11 mouse cellular contexts compared by ENCODE assay signal in genomic region chr9:122064937-122065673, GRCm38 (mm10). TPM values are rescaled to one million over a fixed set of nuclear protein-coding genes. Genes with fewer than 3 reads are reported as not detected.
A peak's percentile ranks its signal among the peaks of the same experiment; 100 is the strongest.
DNase-seq lines count a peak whose midpoint lies in the region; ATAC-seq and TF ChIP-seq lines count a peak whose summit lies in the region.
"Had no signal": no experiment of that assay in that cellular context is flagged by ENCODE, and none has a peak within 500 bp of the region (broad histone marks: within the 10 kb centered on the region; RNA-seq: fewer than 3 reads in every experiment).

No protein-coding gene starts in this region.

- WGBS in lung, embryonic 14.5 days: 64% methylated on average over 13 of the region's 13 CpGs
- WGBS in lung, adult 2 months: 58% methylated on average over 13 of the region's 13 CpGs
- 57% methylated on average over 13 of the region's 13 CpGs for WGBS in heart, embryonic 16.5 days

- H3K4me1 ChIP-seq in lung, embryonic 14.5 days (ENCODE audit: insufficient read depth): no peaks in the 10 kb centered on the region
- peaks cover 12% of the 10 kb centered on the region; the same call in 1 of the 2 replicates for H3K4me1 ChIP-seq in lung, adult 2 months (ENCODE audit: control insufficient read depth, insufficient read depth, low read length)
- no peaks in the 10 kb centered on the region for H3K4me1 ChIP-seq in heart, embryonic 16.5 days (ENCODE audit: control insufficient read depth, insufficient read depth, low read length)
- H3K4me1 ChIP-seq: forebrain, embryonic 15.5 days had no signal

- H3K4me3 ChIP-seq in lung, embryonic 14.5 days (ENCODE audit: low read depth, low read length): no peak overlapping the region
- H3K4me3 ChIP-seq in lung, adult 2 months (replicated peaks; ENCODE audit: extremely low read depth, low read depth, low read length): no peak overlapping the region
- H3K4me3 ChIP-seq in heart, embryonic 16.5 days (ENCODE audit: low read length): no peak overlapping the region
- H3K4me3 ChIP-seq: forebrain, embryonic 15.5 days had no signal

- H3K9ac ChIP-seq in lung, embryonic 14.5 days: no peak overlapping the region
- H3K9ac ChIP-seq in heart, embryonic 16.5 days (ENCODE audit: low read length): no peak overlapping the region
- H3K9ac ChIP-seq: forebrain, embryonic 15.5 days had no signal

- no peak for TF ChIP-seq POLR2A in lung, adult 2 months (IDR thresholded peaks at IDR 0.05; ENCODE audit: borderline replicate concordance, extremely low read depth, low read depth, low read length)

- no peak overlapping the region for H3K4me2 ChIP-seq in lung, embryonic 14.5 days
- no peak overlapping the region for H3K4me2 ChIP-seq in heart, embryonic 16.5 days (ENCODE audit: low read depth, low read length)
- H3K4me2 ChIP-seq: forebrain, embryonic 15.5 days; midbrain, embryonic 11.5 days had no signal

- H3K9me3 ChIP-seq in lung, embryonic 14.5 days (ENCODE audit: low read depth, low read length): no peaks in the 10 kb centered on the region
- no peaks in the 10 kb centered on the region for H3K9me3 ChIP-seq in heart, embryonic 16.5 days (replicated peaks; ENCODE audit: control insufficient read depth, low read length)
- H3K9me3 ChIP-seq: forebrain, embryonic 15.5 days had no signal

- ATAC-seq in lung, embryonic 14.5 days (ENCODE audit: insufficient read depth): peak; percentile 73
- peak; percentile 90 for ATAC-seq in heart, embryonic 16.5 days (replicated peaks; ENCODE audit: extremely low read depth, insufficient read depth, low FRiP score)
- ATAC-seq in frontal cortex, adult (ENCODE audit: low TSS enrichment): no peak
- ATAC-seq: forebrain, embryonic 15.5 days had no signal

- no peaks in the 10 kb centered on the region for H3K36me3 ChIP-seq in lung, embryonic 14.5 days (ENCODE audit: insufficient read depth)
- no peaks in the 10 kb centered on the region for H3K36me3 ChIP-seq in heart, embryonic 16.5 days (ENCODE audit: control insufficient read depth, insufficient read depth)
- H3K36me3 ChIP-seq: forebrain, embryonic 15.5 days had no signal

- peak; percentile 55 for DNase-seq in lung, embryonic 14.5 days
- DNase-seq in lung, adult 2 months: no peak
- peak; percentile 75 for DNase-seq in kidney, postnatal 14 days
- peak; percentile 21 for DNase-seq in yolk sac, embryonic 10.5 days (ENCODE audit: low spot score)
- no peak for DNase-seq in ovary, postnatal 36 days (ENCODE audit: low spot score)
- DNase-seq: cerebellum, postnatal 14 days; thymus, postnatal 25 days had no signal

- peak overlapping the region; percentile 42; the same call in 1 of the 2 replicates for H3K27ac ChIP-seq in lung, embryonic 14.5 days (ENCODE audit: low read depth)
- peak overlapping the region; percentile 67 for H3K27ac ChIP-seq in heart, embryonic 16.5 days (ENCODE audit: low read length)
- H3K27ac ChIP-seq: forebrain, embryonic 15.5 days had no signal

- H3K27me3 ChIP-seq in lung, embryonic 14.5 days (ENCODE audit: insufficient read depth, low read length): no peaks in the 10 kb centered on the region
- no peaks in the 10 kb centered on the region for H3K27me3 ChIP-seq in heart, embryonic 16.5 days (ENCODE audit: control insufficient read depth, insufficient read depth, low read length)
- H3K27me3 ChIP-seq: forebrain, embryonic 15.5 days had no signal

- TF ChIP-seq CTCF in lung, embryonic 14.5 days (IDR thresholded peaks at IDR 0.05; ENCODE audit: low read depth): no peak
- TF ChIP-seq CTCF in lung, adult 2 months (IDR thresholded peaks at IDR 0.05; ENCODE audit: insufficient read depth, low read length): no peak

RNA-seq across cellular contexts. Expression of gene Snrk, which starts 52.0 kb away (rescaled TPM):
- 57.9 and 58.4 TPM in 2 replicates for polyA plus RNA-seq in lung, embryonic 14.5 days (2014; fragmentation: Nextera tagmentation; extraction: Ambion mirVana)
- polyA plus RNA-seq in lung, adult 2 months (2012; rRNA removed): 107 and 129 TPM in 2 replicates
- polyA plus RNA-seq in heart, embryonic 16.5 days (2015; fragmentation: Nextera tagmentation; extraction: Ambion mirVana): 59.1 and 61.7 TPM in 2 replicates

Comparison
In these comparisons a context has a peak if more than half of its experiments do, and no peak if none do; other contexts are left out.
1. DNase-seq: peak in lung, embryonic 14.5 days (single experiment), kidney, postnatal 14 days (single experiment) and yolk sac, embryonic 10.5 days (single experiment); none in lung, adult 2 months (single experiment) and ovary, postnatal 36 days (single experiment).